Mouse (Mus musculus): ENCODE results near the gene Lhx1. TPM values are rescaled to one million over a fixed set of nuclear protein-coding genes. Genes with fewer than 3 reads are reported as not detected.
A peak's percentile ranks its signal among the peaks of the same experiment; 100 is the strongest.

Gene Lhx1
- polyA plus RNA-seq, 1 experiment: not detected

GRCm38 (mm10) chr11:84517431-84517830, 7.9 kb downstream of the Lhx1 start:
- Histone ChIP-seq H3K4me2 (ENCODE audit: low read depth) (no peak overlapping the region), H3K36me3 (ENCODE audit: control insufficient read depth, insufficient read depth) (no peaks in the 10 kb centered on the region), H3K4me3 (no peak overlapping the region), H3K27me3 (ENCODE audit: control insufficient read depth, insufficient read depth, insufficient read length) (peaks cover 48% of the 10 kb centered on the region), H3ac (ENCODE audit: control insufficient read depth, insufficient read length) (no peak overlapping the region), H3K79me2 (ENCODE audit: control insufficient read depth, insufficient read depth) (peaks cover 6% of the 10 kb centered on the region)
- TF ChIP-seq TCF3 (IDR thresholded peaks at IDR 0.05; ENCODE audit: insufficient read length, low read depth) (no peak), MAX (IDR thresholded peaks at IDR 0.05; ENCODE audit: low read depth) (no peak), REST (IDR thresholded peaks at IDR 0.05; ENCODE audit: insufficient read depth, insufficient read length) (no peak), MYOD1 (IDR thresholded peaks at IDR 0.05; ENCODE audit: control insufficient read depth in 1 of 3, insufficient read length in 2 of 3, low read depth in 2 of 3) (no peak), CEBPB (IDR thresholded peaks at IDR 0.05; ENCODE audit: insufficient read depth, poor library complexity, severe bottlenecking) (no peak), MYOG (IDR thresholded peaks at IDR 0.05; ENCODE audit: control insufficient read depth in 1 of 3, insufficient read depth in 1 of 3, insufficient read length in 2 of 3, low read depth in 2 of 3) (no peak), E2F4 (IDR thresholded peaks at IDR 0.05; ENCODE audit: insufficient read depth) (no peak), SRF (IDR thresholded peaks at IDR 0.05; ENCODE audit: control insufficient read depth, insufficient read length, low read depth) (no peak), TCF12 (IDR thresholded peaks at IDR 0.05; ENCODE audit: insufficient read depth, poor library complexity, severe bottlenecking) (no peak), USF1 (IDR thresholded peaks at IDR 0.05; ENCODE audit: low read depth) (no peak), POLR2A (IDR thresholded peaks at IDR 0.05; ENCODE audit: insufficient read length, low read depth) (no peak), POLR2AphosphoS2 (IDR thresholded peaks at IDR 0.05; ENCODE audit: insufficient read length, low read depth) (no peak)

DNA sequence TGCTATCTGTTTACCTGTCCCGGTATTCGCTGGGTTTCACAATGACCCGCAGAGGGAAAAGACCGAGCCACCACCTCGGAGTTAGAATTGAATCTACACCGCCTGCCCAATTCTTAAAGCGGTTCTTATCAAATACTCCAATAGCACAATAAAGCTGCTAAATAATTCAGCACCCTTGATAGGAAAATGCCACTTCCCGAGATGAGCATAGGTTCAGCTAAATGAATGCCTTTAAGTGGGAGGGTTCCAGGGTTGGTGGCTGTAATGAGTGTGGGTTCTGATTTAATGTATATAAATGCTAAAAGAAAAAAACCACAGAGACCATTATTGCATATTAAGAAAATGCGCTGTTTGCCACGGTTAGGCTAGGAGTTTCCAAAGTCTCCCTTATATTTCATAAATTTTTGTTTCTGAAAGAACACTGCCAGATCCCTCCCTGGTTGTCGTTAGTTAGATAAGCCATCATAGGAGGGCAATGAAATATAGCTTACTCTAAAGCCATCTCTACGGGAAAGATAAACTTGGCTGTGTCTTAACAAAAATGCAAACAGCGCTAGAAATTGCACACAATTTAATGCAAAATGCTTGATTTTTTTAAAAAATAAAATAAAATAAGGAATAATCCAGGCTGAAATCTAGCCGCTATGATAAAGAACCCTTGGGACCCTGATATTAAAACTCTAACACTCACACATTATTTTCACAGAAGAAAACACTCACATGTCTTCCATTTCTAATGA, 8.7 kb downstream of the Lhx1 start:
- Histone ChIP-seq H3K36me3 (ENCODE audit: control insufficient read depth, insufficient read depth) (peaks cover 2% of the 10 kb centered on the region), H3K4me3 (no peak overlapping the region), H3K79me2 (ENCODE audit: control insufficient read depth, insufficient read depth) (peaks cover 12% of the 10 kb centered on the region), H3K27me3 (ENCODE audit: control insufficient read depth, insufficient read depth, insufficient read length) (peaks cover 42% of the 10 kb centered on the region), H3K4me2 (ENCODE audit: low read depth) (no peak overlapping the region), H3ac (ENCODE audit: control insufficient read depth, insufficient read length) (no peak overlapping the region)
- TF ChIP-seq MYOG (IDR thresholded peaks at IDR 0.05; ENCODE audit: control insufficient read depth in 1 of 3, insufficient read depth in 1 of 3, insufficient read length in 2 of 3, low read depth in 2 of 3) (no peak), TCF12 (IDR thresholded peaks at IDR 0.05; ENCODE audit: insufficient read depth, poor library complexity, severe bottlenecking) (no peak)

DNA sequence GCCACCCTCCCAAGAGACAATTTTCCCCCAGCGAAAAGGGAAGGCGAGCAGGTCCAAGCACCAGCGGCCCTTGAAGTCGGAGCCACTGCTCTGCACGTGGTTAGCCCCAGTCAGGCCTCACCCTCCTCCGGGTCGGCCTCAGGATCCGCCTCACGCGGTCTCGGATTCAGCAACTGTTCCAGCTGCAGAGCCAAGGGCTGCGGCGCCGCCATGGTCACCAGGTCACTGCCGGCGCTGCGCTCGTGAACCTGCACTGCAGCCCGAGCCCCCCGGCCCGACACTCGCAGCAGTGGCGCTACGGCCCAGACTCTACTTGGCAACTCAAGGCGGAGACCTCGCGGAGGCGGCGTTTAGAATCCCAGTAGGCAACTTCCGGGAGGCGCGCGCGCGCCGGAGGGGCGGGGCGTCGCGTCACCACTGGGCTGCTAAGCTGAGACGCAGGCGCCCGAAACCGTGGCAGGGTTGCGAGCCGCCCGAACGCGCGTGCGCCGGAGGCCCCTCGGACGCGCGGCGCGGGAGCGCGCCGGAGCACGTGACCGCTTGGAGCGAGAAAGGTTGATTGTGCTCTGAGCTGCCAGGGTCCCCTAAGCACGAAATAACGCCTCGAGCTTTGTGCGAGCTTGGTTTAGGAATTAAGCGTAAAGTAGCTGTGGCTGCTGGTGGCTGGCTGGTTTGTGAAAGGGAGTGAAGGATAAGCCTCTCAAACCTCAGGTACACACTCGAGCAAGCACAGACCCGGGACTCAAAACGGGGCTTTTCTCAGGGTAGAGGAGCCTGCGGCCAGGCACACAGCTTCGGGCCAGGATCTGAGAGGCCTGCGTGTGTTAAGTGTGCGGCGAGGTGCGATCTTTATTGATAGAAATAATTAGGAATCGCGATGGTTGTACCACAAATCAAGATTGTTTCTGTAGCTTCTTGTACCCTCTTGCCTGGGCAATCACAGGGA, 11.9 kb downstream of the Lhx1 start, which contains the start of gene Aatf:
Gene Aatf, minus strand, starts transcription at position 352 of the 946 bp plus-strand sequence.
- Histone ChIP-seq H3K27me3 (ENCODE audit: control insufficient read depth, insufficient read depth, insufficient read length) (peaks cover 13% of the 10 kb centered on the region), H3K36me3 (ENCODE audit: control insufficient read depth, insufficient read depth) (peaks cover 10% of the 10 kb centered on the region), H3K4me2 (ENCODE audit: low read depth) (peak within 1 kb of the TSS; percentile 97), H3K79me2 (ENCODE audit: control insufficient read depth, insufficient read depth) (peaks cover 12% of the 10 kb centered on the region), H3K4me3 (peak within 1 kb of the TSS; percentile 77), H3ac (ENCODE audit: control insufficient read depth, insufficient read length) (peak within 1 kb of the TSS; percentile 62)
- TF ChIP-seq USF1 (IDR thresholded peaks at IDR 0.05; ENCODE audit: low read depth) (peak; percentile 96), CEBPB (IDR thresholded peaks at IDR 0.05; ENCODE audit: insufficient read depth, poor library complexity, severe bottlenecking) (no peak), E2F4 (IDR thresholded peaks at IDR 0.05; ENCODE audit: insufficient read depth) (no peak), MAX (IDR thresholded peaks at IDR 0.05; ENCODE audit: low read depth) (peak; percentile 73), POLR2AphosphoS2 (IDR thresholded peaks at IDR 0.05; ENCODE audit: insufficient read length, low read depth) (peak; percentile 79), SRF (IDR thresholded peaks at IDR 0.05; ENCODE audit: control insufficient read depth, insufficient read length, low read depth) (no peak), POLR2A (IDR thresholded peaks at IDR 0.05; ENCODE audit: insufficient read length, low read depth) (peak; percentile 91), TCF12 (IDR thresholded peaks at IDR 0.05; ENCODE audit: insufficient read depth, poor library complexity, severe bottlenecking) (no peak), REST (IDR thresholded peaks at IDR 0.05; ENCODE audit: insufficient read depth, insufficient read length) (no peak), MYOG (IDR thresholded peaks at IDR 0.05; ENCODE audit: control insufficient read depth in 1 of 3, insufficient read depth in 1 of 3, insufficient read length in 2 of 3, low read depth in 2 of 3) (peak in 1 of 3 experiments; percentile 24), TCF3 (IDR thresholded peaks at IDR 0.05; ENCODE audit: insufficient read length, low read depth) (no peak), MYOD1 (IDR thresholded peaks at IDR 0.05; ENCODE audit: control insufficient read depth in 1 of 3, insufficient read length in 2 of 3, low read depth in 2 of 3) (peak in 1 of 3 experiments; percentile 3)

GRCm38 (mm10) chr11:84512031-84512430, 13.3 kb downstream of the Lhx1 start:
- Histone ChIP-seq H3ac (ENCODE audit: control insufficient read depth, insufficient read length) (no peak overlapping the region), H3K4me2 (ENCODE audit: low read depth) (peak overlapping the region; percentile 97), H3K27me3 (ENCODE audit: control insufficient read depth, insufficient read depth, insufficient read length) (peaks cover 13% of the 10 kb centered on the region), H3K36me3 (ENCODE audit: control insufficient read depth, insufficient read depth) (peaks cover 19% of the 10 kb centered on the region), H3K4me3 (peak overlapping the region; percentile 77), H3K79me2 (ENCODE audit: control insufficient read depth, insufficient read depth) (peaks cover 12% of the 10 kb centered on the region)
- TF ChIP-seq MAX (IDR thresholded peaks at IDR 0.05; ENCODE audit: low read depth): no peak
- TF ChIP-seq TCF12 (IDR thresholded peaks at IDR 0.05; ENCODE audit: insufficient read depth, poor library complexity, severe bottlenecking): no peak
- TF ChIP-seq REST (IDR thresholded peaks at IDR 0.05; ENCODE audit: insufficient read depth, insufficient read length): no peak
- TF ChIP-seq SRF (IDR thresholded peaks at IDR 0.05; ENCODE audit: control insufficient read depth, insufficient read length, low read depth): no peak
- TF ChIP-seq E2F4 (IDR thresholded peaks at IDR 0.05; ENCODE audit: insufficient read depth): no peak
- no peak for TF ChIP-seq POLR2A (IDR thresholded peaks at IDR 0.05; ENCODE audit: insufficient read length, low read depth)
- TF ChIP-seq MYOD1 (IDR thresholded peaks at IDR 0.05; ENCODE audit: control insufficient read depth in 1 of 3, insufficient read length in 2 of 3, low read depth in 2 of 3): no peak
- no peak for TF ChIP-seq TCF3 (IDR thresholded peaks at IDR 0.05; ENCODE audit: insufficient read length, low read depth)
- no peak for TF ChIP-seq POLR2AphosphoS2 (IDR thresholded peaks at IDR 0.05; ENCODE audit: insufficient read length, low read depth)
- TF ChIP-seq USF1 (IDR thresholded peaks at IDR 0.05; ENCODE audit: low read depth): no peak
- TF ChIP-seq MYOG (IDR thresholded peaks at IDR 0.05; ENCODE audit: control insufficient read depth in 1 of 3, insufficient read depth in 1 of 3, insufficient read length in 2 of 3, low read depth in 2 of 3): no peak
- TF ChIP-seq CEBPB (IDR thresholded peaks at IDR 0.05; ENCODE audit: insufficient read depth, poor library complexity, severe bottlenecking): no peak

Data from myocyte (in vitro differentiated cells).